Mouse (Mus musculus) adrenal gland, adult 18-20 months (tissue): ENCODE results near the gene Col20a1. TPM values are rescaled to one million over a fixed set of nuclear protein-coding genes. Genes with fewer than 3 reads are reported as not detected.

Experiments used
- DNase-seq, 2 experiments: peaks; one replicate each; pipeline ENCODE4 v3.0.0; 2021 to 2022; ENCODE audit warnings: low spot score in 2 of 2
- total RNA-seq, 2 experiments: library from RNA; stranded (reverse); gene quantifications; 1 replicate in 1 of 2; 2 replicates in 1 of 2; pipeline ENCODE4 v1.2.3; 2021

The Col20a1 gene
- total RNA-seq, 2 experiments from 2014 or later: 2.3 to 2.8 TPM

DNA sequence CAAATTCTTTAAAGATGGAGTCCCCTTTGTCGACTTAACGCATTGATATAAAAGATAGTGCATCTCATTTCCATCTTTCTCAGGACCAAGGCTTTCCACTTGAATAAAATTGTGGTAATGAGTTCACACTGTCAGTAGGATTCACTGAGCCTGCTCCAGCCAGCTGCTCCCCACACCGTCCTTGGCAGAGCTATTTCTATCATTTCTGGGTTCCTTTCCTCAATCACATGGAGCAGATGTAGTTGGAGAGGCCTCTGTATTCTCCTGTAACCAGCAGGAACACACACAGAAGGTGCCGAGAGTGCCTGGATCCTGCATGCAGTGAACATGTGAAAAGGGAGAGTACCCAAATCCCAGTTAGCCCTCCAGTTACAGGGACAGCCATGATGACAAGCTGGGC is 4.0 kb downstream of the Col20a1 start:
- DNase-seq: no peak

DNA sequence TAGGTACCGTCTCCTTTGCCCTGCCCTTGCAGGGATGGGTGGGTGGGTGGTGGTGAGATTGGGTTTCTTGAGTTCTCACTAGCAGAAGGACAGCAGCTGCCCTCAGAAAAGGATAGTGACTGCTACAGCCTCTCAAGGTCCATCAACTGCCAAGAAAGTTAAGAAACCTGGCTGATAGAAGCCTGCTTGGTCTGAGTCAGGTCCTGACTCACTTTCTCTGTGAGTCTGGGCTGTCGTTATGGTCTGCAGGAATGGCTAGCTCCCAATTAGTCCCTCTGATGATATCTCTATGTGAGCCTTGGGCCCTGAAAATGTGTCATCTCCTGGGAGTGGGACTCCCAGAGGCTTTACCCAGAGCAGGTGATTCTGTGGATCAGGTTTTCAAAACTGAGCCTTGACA is 8.0 kb downstream of the Col20a1 start:
- DNase-seq: no peak

DNA sequence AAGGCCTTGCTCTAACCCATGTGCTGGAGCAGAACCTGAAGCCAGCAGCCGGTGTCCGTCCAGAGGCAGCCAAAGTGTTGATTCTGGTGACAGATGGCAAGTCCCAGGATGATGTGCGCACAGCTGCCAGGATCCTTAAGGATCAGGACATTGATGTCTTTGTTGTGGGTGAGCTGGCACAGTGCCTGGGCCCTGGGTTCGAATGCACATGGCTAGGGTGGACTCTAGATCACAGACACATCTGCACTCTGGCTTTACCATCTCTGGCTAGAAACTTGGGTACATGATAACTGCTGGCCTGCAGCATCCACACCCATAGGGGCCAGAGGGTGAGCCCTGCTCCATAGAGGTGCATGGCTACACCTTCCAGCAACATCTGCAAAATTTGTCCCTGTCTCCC is 9.1 kb downstream of the Col20a1 start:
- no peak for DNase-seq

DNA sequence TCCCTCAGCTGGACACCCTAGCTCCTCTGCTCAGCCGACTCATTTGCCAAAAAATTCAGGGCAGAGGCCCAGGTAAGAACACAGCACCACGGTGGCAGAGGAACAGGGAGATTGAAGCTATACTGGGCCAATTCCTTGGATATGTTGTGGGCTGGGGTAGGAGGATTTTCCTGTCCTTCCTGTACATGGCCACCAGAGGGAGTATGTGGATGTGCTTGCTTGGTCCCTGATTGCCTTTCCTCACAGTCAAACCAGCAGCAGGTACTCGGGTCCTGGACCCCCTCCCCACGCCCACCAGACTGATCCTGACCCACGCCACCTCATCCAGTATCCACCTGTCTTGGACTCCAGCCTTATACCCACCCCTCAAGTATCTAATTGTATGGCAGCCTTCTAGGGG is 10.1 kb downstream of the Col20a1 start:
- DNase-seq: peak in 1 of 2 experiments; percentile 25

GRCm38 (mm10) chr2:180996905-180997304 is 10.6 kb downstream of the Col20a1 start:
- DNase-seq: no peak

- no peak for DNase-seq
Measured at GRCm38 (mm10) chr2:181007054-181007453, 20.7 kb downstream of the Col20a1 start.

DNA sequence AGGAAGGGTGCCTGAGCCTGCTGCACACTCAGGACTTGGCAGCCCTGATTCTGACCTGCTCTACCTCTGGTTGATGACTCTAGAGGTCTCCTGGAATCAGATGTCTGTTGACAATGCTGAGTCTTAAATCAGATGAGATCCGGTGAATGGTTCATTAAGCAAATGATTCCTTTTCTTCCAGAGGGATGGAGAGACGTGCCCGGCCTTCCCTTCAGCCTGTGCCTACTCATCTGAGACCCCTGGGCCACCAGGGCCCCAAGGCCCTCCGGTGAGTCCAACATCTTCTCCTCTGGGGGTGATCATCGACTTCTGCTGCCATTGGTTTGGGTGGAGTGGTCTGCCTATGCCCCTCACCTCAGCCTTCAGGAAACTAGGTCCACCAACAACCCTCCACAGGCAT is 22.0 kb downstream of the Col20a1 start:
- DNase-seq: no peak

GRCm38 (mm10) chr2:181031406-181031934 is 45.1 kb downstream of the Col20a1 start:
- no peak for DNase-seq

- no peak for DNase-seq
Measured at GRCm38 (mm10) chr2:181032407-181032806, 46.1 kb downstream of the Col20a1 start.

GRCm38 (mm10) chr2:181033310-181033709 is 47.0 kb downstream of the Col20a1 start:
- DNase-seq: no peak

DNA sequence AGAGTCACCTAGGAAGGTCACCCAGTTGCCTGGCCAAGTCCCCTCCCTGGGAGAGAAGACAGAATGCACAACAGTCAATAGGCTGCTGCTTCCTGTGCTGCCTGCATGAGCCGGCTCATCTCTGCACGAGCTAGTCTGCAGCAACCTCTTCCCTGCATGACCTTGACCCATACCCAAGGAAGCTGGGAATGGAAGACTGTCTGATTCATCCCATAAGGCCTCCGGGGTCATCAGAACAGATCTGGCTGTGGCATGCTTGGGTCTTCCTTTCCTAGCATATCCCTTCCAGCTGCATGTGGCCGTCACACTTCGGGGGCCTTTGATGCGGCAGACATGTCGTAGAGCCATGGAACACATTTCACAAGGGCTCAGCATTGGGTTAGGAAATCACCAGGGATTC is 48.9 kb downstream of the Col20a1 start:
- DNase-seq: no peak

DNA sequence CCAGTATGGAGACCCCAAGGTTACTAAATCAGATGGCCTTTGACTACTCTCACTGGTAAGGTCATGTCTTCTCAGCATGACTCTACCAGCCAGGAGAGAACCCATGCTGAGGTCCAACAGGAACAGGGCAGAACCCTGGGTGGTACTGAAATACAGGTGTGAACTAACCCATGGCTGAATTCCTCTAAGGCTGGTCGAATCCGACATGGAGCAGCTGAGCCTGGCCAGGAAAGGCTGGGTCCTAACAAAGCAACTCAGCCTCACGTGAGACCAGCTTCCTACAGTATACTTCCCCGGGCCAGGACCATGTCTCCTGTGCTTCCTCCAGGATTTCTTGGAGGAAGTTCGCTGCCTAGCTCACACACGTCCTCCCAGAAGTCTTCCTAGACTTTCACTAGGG is 50.2 kb downstream of the Col20a1 start:
- no peak for DNase-seq

DNA sequence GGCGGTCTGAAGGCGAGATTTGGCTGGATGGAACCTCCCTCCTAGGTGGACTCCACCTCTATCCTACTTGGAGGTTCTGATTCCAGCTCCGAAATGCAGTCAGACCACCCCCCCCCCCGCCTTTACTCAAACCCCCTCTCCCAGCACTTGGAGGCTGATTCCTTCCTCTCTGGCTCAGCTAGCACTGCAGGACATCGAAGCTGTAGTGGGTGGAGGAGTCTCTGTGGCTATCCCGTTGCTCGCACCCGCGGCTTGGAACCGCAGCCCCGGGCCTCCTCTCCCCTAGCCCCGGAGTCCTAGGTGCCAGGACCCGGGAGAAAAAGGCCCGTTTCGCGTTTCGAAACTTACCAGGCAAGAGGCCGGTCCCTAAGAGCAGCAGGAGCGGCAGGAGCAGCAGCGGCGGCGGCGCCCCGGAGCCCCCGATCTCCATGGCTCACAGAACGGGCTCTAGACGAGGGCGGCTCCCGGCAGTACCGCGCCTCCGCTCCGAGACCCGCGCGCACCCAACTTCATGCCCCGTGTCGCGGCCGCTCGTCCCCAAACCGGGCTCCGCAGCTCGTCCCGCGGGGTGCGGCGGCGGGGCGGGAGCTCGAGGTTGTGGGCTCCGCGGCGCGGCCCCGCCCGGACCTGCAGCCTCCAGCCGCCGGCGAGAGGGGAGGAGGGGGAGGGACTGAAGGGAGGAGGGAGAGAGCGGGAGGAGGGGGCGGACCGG is 52.5 kb downstream of the Col20a1 start:
- DNase-seq: peak; percentile 39 to 47

GRCm38 (mm10) chr2:181039356-181039680 is 53.0 kb downstream of the Col20a1 start:
- no peak for DNase-seq

DNA sequence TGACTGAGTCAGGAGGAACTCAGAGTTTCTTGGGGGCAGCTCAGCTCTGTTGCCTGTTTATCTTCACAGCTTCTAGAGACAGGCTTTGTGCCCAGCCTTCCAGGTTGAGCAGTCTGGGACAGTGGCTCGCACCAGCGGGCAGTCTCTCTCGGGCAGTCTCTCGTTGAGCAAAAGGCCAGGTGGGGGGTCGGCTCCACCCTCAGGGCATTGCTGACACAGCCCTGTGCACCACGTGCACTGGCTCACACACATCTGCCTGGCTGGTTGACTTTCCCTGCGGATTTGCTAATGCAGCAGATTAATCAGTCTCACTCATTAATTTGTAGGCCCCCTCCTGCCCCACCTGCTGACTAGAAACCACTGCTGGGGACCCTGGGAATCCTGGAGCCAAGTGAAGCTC is 55.6 kb downstream of the Col20a1 start:
- no peak for DNase-seq

GRCm38 (mm10) chr2:181042376-181042775 is 56.0 kb downstream of the Col20a1 start:
- no peak for DNase-seq

DNA sequence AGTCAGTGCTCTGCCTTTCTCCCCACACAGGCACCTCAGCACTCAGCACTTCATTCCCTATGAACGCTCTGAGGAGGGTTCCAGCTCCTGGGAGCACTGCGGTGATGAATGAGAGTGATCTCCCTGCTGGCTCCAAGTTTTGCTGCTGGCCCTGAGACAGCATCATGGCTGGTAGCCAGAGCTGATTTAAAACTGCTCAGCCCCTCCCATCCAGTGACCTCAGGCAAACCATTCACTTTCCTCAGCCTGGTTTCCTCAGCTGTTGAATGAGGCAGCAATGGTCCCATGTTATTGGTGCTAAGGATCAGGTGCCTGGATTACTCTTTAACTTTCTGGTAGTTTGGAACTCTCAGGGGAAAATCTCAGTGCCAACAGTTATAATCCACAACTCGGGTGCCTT is 57.1 kb downstream of the Col20a1 start, which contains the start of gene Chrna4:
Gene Chrna4 (minus strand): TSS at position 110 of the 400 bp plus-strand sequence.
- peak in 1 of 2 experiments; percentile 49 for DNase-seq

DNA sequence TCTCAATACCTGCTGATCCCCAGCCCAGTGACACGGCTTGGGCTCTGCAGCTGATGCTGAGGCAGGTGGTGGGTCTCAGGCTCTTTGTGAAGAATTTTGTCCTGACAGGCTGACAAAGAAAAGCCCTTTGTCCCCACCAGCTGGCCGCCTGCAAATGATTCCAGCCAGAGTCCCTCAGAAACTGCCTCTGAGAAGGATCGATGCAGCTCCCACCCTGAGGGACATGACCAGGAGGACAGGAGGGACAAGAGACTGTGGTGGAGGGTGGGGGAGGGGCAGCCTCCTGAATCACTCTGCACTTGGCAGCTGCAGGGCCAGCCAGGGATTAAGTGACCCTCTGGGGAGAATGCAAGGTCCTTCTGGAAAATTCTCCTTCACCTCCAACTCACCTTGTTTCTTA is 57.7 kb downstream of the Col20a1 start:
- DNase-seq: no peak

- DNase-seq: no peak
Measured at GRCm38 (mm10) chr2:181048252-181048945, 62.1 kb downstream of the Col20a1 start.

- DNase-seq: no peak
Measured at GRCm38 (mm10) chr2:181048986-181049385, 62.7 kb downstream of the Col20a1 start.

- no peak for DNase-seq
Measured at GRCm38 (mm10) chr2:181052171-181052570, 65.8 kb downstream of the Col20a1 start.

- no peak for DNase-seq
Measured at GRCm38 (mm10) chr2:181057341-181057740, 71.0 kb downstream of the Col20a1 start.

DNA sequence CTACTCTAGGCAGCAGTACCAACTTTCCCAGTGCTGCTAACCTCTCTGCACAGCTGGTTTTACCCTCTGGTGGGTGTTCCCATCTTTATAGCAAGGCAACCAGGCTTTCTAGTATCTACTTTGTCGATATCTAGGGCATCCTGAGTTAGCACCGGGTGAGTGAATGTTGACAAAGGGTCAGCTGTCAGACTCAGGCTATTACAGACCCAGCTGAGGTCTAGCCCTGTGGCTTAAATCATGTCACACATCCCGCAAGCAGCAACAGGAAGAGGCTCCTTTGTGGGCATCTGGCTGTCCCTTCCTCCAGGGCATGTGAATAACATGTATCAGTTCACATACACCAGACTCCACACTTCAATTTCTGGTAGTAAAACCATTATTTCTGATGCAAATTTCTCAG is 71.9 kb downstream of the Col20a1 start:
- DNase-seq: no peak
